Mouse (Mus musculus) kidney, adult 18-20 months (tissue): ENCODE results near the gene Sfi1.
"Not testable (repeated sequence)": the region's sequence is repeated elsewhere in the genome, so short reads cannot be mapped to it uniquely, and the experiment has no call there.

Experiments used
- DNase-seq: peaks from one replicate; pipeline ENCODE4 v3.0.0; 2021

The Sfi1 gene

GRCm38 (mm10) chr11:3142413-3142812 lies 50.9 kb downstream of the Sfi1 start:
- peak; percentile 92 for DNase-seq

- not testable (repeated sequence) for DNase-seq
Observed at GRCm38 (mm10) chr11:3140967-3141535, 52.2 kb downstream of the Sfi1 start.

GRCm38 (mm10) chr11:3138323-3138722 lies 54.9 kb downstream of the Sfi1 start:
- peak; percentile 57 for DNase-seq

GRCm38 (mm10) chr11:3137279-3137678 lies 56.0 kb downstream of the Sfi1 start:
- DNase-seq, result peak; percentile 44

GRCm38 (mm10) chr11:3135956-3136355 lies 57.3 kb downstream of the Sfi1 start:
- DNase-seq, result not testable (repeated sequence)

DNA sequence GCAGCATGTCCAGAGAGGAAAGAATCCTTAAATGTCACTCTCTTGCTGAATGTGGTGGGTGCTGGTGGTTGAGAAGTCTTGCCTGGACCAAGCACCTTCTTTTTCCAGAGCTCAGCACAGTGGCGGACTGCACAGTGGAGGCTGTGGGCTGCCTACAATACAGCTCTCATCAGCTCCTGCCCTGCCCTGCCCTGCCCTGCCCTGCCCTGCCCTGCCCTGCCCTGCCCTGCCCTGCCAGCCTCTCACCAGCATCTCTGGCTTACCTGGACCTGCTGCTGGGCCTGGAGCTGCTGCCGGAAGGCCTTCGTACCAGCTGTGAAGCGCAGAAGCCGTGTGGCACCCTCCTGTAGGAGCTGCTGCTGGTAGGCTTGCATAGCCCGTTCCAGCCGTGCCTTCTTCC lies 57.9 kb downstream of the Sfi1 start:
- DNase-seq, result not testable (repeated sequence)

DNA sequence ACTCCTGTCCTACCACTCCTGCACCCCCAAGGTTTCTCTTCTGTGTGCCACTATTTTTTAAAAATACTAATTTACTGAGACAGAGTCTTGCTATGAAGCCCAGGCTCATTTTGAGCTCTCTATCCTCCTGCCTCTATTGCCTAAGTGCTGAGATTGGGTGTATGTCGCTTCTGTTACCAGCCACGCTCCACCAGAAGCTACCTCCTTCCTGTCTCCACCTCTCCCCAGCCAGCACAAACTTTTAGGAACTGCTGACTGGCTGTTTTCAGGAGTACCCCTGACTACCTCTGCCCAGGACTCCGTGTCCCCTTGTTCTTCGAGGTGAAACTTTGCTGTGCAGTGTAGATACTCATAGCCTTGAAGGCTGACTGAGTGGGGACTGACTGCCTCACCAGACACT lies 59.9 kb downstream of the Sfi1 start:
- not testable (repeated sequence) for DNase-seq

- not testable (repeated sequence) for DNase-seq
Observed at GRCm38 (mm10) chr11:3132957-3133356, 60.3 kb downstream of the Sfi1 start.

DNA sequence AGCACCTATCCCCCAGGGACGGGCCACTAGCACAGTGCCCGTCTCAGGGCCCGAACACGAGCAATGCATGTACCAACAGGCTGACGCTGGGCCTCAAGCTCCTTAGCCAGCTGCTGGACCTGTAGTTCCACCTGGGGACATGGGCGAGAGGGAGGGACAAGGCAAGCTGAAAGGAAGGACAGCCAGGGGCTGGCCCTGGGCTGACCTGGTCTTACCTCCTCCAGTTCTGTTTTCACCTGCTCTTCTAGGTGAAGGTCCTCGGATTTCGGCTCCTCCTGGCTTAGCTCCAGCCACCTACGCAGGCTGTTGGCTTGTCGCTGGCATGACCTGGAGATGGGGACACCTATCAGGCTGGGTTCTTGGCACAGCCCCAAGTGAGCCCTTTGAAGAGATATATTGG lies 61.3 kb downstream of the Sfi1 start:
- DNase-seq, result peak; percentile 78

DNA sequence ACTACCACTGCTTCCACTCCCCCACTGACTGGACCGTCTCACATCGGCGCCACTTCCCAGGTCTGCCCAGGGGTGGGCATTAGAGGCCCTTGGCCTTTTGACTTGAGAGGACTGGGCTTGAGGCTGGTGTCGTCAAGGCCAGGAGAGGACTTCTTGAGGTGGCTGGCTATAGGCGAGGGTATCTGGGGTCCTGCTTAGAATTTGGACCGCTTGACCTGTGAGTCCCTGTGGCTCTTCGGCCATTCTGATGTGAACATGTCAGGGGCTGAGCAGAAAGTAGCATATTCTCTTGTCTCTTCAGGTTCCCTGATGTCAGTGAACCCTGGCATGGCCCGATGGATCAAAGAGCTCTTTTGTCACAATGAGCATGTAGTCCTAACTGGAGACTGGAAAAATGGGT lies 63.4 kb downstream of the Sfi1 start:
- DNase-seq, result peak; percentile 75

- DNase-seq, result not testable (repeated sequence)
Observed at GRCm38 (mm10) chr11:3129276-3129675, 64.0 kb downstream of the Sfi1 start.

GRCm38 (mm10) chr11:3127303-3127795 lies 65.9 kb downstream of the Sfi1 start:
- not testable (repeated sequence) for DNase-seq

DNA sequence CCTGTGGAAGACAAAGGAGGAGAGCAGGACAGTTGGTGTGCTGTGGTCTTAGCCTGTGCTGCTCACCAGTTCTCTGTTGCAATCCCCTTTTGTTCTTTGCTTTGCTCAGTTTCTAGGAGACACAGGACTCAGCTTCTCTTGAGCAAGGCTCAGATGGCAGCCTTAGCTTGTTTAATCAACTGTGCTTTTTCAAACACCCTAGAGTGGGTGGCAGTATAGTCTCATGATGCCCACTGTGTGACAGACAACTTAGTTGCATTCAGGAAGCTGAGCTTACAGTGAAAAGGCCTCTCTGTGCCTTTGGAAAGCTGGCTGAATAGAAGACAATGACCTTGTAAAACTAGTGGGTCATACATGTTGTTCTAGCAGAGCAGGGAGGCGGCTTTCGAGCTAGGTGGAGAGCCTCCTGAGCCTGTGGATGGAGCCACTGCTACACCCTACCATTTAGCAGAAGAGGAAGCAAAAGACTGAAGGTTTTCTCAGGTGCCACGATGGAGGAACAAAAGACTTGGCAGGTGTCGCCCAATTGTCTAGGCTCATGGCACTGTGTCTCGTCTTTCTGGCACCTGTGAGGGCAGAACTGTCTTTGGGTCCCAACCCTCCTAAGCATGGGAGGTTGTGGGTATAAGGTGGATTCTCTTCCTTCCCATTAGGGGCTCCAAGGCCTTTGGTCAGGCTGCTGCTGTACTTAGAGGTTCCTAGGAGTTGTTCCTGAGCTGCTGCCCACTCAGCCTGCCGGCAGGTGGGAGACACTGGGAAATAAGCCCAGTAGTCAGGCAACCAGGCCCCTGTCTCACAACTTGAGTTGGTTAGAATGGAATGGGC lies 66.6 kb downstream of the Sfi1 start:
- peak; percentile 94 for DNase-seq

GRCm38 (mm10) chr11:3125922-3126321 lies 67.3 kb downstream of the Sfi1 start:
- not testable (repeated sequence) for DNase-seq

GRCm38 (mm10) chr11:3124932-3125810 lies 68.1 kb downstream of the Sfi1 start:
- not testable (repeated sequence) for DNase-seq

GRCm38 (mm10) chr11:3114403-3114802 lies 78.9 kb downstream of the Sfi1 start:
- no peak for DNase-seq

- no peak for DNase-seq
Observed at GRCm38 (mm10) chr11:3106154-3106553, 87.1 kb downstream of the Sfi1 start.

DNA sequence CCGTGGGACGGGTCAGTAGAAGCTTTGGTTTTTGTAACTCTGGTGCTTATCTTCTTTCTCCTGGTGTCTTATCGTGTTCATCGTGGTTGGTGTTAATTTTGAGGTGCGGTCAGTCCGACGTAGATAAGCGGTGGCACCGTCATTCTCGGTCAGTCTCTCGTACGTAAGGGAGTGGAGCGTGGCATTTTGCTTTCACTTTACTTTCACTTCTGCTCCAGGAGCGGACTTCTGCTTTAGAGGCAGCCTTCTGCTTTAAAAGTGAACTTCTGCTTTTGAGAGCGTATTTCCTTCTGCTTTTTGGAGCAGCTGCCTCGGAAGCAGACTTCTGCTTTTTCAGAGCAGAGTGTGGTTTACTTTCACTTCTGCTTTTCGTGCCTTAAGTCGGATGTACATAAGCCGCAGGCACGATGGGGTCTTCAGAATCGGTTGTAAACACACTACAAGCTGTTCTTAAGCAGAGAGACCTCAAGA lies 88.0 kb downstream of the Sfi1 start:
- no peak for DNase-seq

- DNase-seq, result not testable (repeated sequence)
Observed at GRCm38 (mm10) chr11:3104501-3105260, 88.6 kb downstream of the Sfi1 start.

DNA sequence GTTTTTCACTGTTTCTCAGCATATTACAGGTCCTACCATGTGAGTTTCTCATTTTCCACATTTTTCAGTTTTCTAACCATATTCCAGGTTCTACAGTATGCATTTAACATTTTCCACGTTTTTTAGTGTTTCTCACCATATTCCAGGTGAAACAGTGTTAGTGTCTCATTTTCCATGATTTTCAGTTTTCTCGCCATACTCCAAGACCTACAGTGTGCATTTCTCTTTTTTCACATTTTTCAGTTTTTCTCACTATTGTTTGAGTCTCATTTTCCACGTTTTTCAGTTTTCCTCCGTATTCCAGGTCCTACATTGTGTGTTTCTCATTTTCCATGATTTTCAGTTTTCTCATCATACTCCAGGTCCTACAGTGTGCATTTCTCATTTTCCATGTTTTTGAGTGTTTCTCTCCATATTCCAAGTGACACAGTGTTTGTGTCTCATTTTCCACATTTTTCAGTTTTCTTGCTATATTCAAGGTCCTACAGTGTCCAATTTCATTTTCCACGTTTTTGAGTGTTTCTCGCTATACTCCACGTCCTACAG lies 89.6 kb downstream of the Sfi1 start:
- no peak for DNase-seq

GRCm38 (mm10) chr11:3102626-3103025 lies 90.6 kb downstream of the Sfi1 start:
- DNase-seq, result not testable (repeated sequence)
